Mouse (Mus musculus) brain, embryonic 14.5 days (tissue): Measurements from ENCODE around the gene Myo1d.

Experiments used
- CTCF ChIP-seq: fragments of 200-500 bp; IDR thresholded peaks from 2 replicates; pipeline ENCODE4 v1.5.1; 2012; ENCODE audit warnings: inconsistent platforms, mild to moderate bottlenecking, moderate library complexity, borderline replicate concordance; ENCODE audit not compliant: insufficient read depth, insufficient read length; ENCODE audit errors: extremely low read depth
- POLR2A ChIP-seq: fragments of 200-500 bp; IDR thresholded peaks from 2 replicates; pipeline ENCODE4 v1.6.1; 2012; ENCODE audit warnings: mild to moderate bottlenecking, inconsistent platforms, borderline replicate concordance; ENCODE audit not compliant: poor library complexity, insufficient read depth, insufficient read length, severe bottlenecking; ENCODE audit errors: extremely low read depth

GRCm38 (mm10) chr11:80623038-80623380 lies 156.8 kb downstream of the Myo1d start:
- no peak for TF ChIP-seq CTCF
- no peak for TF ChIP-seq POLR2A
